Mouse (Mus musculus) heart, embryonic 14.5 days (tissue): ENCODE data around the gene Htr2c. TPM values are rescaled to one million over a fixed set of nuclear protein-coding genes. Genes with fewer than 3 reads are reported as not detected.

Source experiments
- ATAC-seq: fragments of 200-750 bp; cut with Nextera tagmentation; 2 replicates; pipeline ENCODE4 v1.8.0; 2017; ENCODE audit warnings: low read depth, moderate TSS enrichment; ENCODE audit not compliant: insufficient number of reproducible peaks, insufficient read depth, low FRiP score
- H3K27ac ChIP-seq, 2 experiments: fragments of 200-500 bp in 1 of 2; fragments of 300-500 bp in 1 of 2; sonication (generic) in 1 of 2; replicated peaks in 1 of 2; 2 replicates each; pipeline ENCODE4 v1.5.1; 2012 to 2014; ENCODE audit warnings: low read depth in 2 of 2, low read length in 2 of 2, control low read depth in 1 of 2, mild to moderate bottlenecking in 1 of 2, mixed read lengths in 1 of 2; ENCODE audit not compliant: control insufficient read depth in 1 of 2, insufficient read depth in 1 of 2
- H3K27me3 ChIP-seq: fragments of 300-500 bp; sonication (generic); 2 replicates; pipeline ENCODE4 v1.6.1; 2014; ENCODE audit warnings: mild to moderate bottlenecking, low read length, control low read depth; ENCODE audit not compliant: control insufficient read depth, insufficient read depth
- H3K36me3 ChIP-seq: fragments of 300-500 bp; sonication (generic); 2 replicates; pipeline ENCODE4 v1.6.1; 2014; ENCODE audit warnings: mild to moderate bottlenecking, control low read depth, low read length, mixed read lengths; ENCODE audit not compliant: control insufficient read depth, insufficient read depth
- H3K4me1 ChIP-seq, 2 experiments: fragments of 200-500 bp in 1 of 2; fragments of 300-500 bp in 1 of 2; sonication (generic) in 1 of 2; 2 replicates each; pipeline ENCODE4 v1.6.1; 2012 to 2014; ENCODE audit warnings: low read length in 2 of 2, control low read depth in 1 of 2, mixed read lengths in 1 of 2; ENCODE audit not compliant: control insufficient read depth in 2 of 2, insufficient read depth in 2 of 2
- H3K4me2 ChIP-seq: fragments of 300-500 bp; sonication (generic); 2 replicates; pipeline ENCODE4 v1.6.1; 2014; ENCODE audit warnings: mild to moderate bottlenecking, low read length
- H3K4me3 ChIP-seq, 2 experiments: fragments of 200-500 bp in 1 of 2; fragments of 300-500 bp in 1 of 2; sonication (generic) in 1 of 2; 2 replicates each; pipeline ENCODE4 v1.5.1; 2012 to 2014; ENCODE audit warnings: low read length in 2 of 2, mild to moderate bottlenecking in 2 of 2, control low read depth in 1 of 2, low read depth in 1 of 2, moderate library complexity in 1 of 2; ENCODE audit not compliant: control insufficient read depth in 1 of 2, insufficient read depth in 1 of 2
- H3K9ac ChIP-seq: fragments of 300-500 bp; sonication (generic); 2 replicates; pipeline ENCODE4 v1.6.1; 2014; ENCODE audit warnings: mild to moderate bottlenecking, low read length
- H3K9me3 ChIP-seq: fragments of 300-500 bp; sonication (generic); 2 replicates; pipeline ENCODE4 v1.6.1; 2016; ENCODE audit warnings: low read length, control low read depth; ENCODE audit not compliant: control insufficient read depth
- WGBS: fragments of 180-500 bp; shearing (Covaris S2); extraction: QIAGEN DNeasy Blood & Tissue Kit; methylation state at CpG from one replicate; pipeline ENCODE4 v1.1.7; 2014; 5-methylcytosine and 5-hydroxymethylcytosine counted together
- polyA plus RNA-seq: library from polyadenylated mRNA; unstranded; fragments of >200 nt; fragmentation: Nextera tagmentation; extraction: Ambion mirVana; gene quantifications from 2 replicates; pipeline ENCODE4 v1.2.1, GENCODE M21; 2014

Gene Htr2c
- polyA plus RNA-seq: not detected in 2 replicates

DNA sequence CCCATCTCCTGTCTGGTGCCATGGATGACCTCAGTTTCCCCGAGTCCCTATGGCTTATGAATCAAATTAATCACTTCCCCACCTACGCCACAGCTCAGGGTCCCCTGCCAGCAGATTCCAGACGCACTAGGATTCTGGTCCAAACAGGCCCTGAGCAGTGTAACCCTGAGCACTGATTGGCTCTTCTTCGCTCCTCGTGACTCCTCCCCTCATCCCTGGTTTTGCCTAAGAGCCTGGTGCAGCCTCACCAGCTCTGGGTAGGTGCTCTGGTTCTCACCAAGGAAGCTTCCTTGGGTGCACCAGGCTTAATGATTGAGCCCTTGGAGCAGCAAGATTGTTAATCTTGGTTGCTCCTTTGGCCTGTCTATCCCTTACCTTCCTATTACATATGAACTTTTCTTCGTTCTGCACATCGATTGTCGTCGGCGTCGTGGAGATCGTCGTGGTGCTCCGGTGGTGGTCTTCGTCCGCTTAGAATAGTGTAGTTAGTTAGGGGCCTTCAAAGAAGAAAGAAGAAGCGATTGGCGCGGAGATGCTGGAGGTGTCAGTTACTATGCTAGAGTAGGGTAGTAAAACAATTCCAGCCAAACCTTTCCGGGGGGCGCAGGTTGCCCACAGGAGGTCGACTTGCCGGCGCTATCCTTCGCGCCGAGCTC is at the start of gene Htr2c:
Gene Htr2c, plus strand, starts transcription at position 256 of the 656 bp plus-strand sequence.
- ATAC-seq: no peak
- no peaks in the 10 kb centered on the region for H3K9me3 ChIP-seq
- no peaks in the 10 kb centered on the region for H3K4me1 ChIP-seq
- H3K27ac ChIP-seq: no peak within 1 kb of the TSS
- H3K4me2 ChIP-seq: peak within 1 kb of the TSS; percentile 61
- H3K27me3 ChIP-seq: peaks cover 29% of the 10 kb centered on the region
- H3K36me3 ChIP-seq: no peaks in the 10 kb centered on the region
- peak within 1 kb of the TSS; percentile 30 to 35 for H3K4me3 ChIP-seq
- WGBS: 24% methylated on average over 24 of the region's 27 CpGs
- H3K9ac ChIP-seq: no peak within 1 kb of the TSS

GRCm38 (mm10) chrX:146928251-146928650 is 34.1 kb upstream of the Htr2c start:
- Histone ChIP-seq H3K4me1 (no peaks in the 10 kb centered on the region), H3K27me3 (no peaks in the 10 kb centered on the region), H3K36me3 (no peaks in the 10 kb centered on the region), H3K4me2 (no peak overlapping the region), H3K27ac (no peak overlapping the region), H3K9me3 (no peaks in the 10 kb centered on the region), H3K9ac (no peak overlapping the region), H3K4me3 (no peak overlapping the region)
- ATAC-seq: no peak
- WGBS: 47% methylated on average over 1 of the region's 1 CpGs

DNA sequence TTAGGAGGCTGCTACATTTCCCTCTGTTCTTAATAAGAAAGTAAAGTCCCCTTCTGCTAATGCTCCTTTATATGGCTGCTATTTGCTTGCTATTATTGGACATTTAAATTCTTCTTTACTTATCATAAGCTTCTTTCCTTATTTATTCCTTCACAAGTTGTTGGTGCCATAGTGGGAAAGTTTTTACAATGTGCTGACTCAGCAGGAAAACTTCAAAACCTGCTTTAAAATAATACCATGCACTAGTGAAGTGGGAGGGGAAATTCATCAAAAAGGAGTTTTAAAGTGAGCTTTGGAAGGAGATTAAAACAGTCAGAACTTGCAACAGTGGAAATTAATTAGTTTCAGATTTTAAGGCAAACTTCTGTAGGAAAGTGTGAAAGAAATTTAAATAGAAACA is 26.0 kb upstream of the Htr2c start:
- no peak overlapping the region for H3K27ac ChIP-seq
- no peak overlapping the region for H3K4me2 ChIP-seq
- no peaks in the 10 kb centered on the region for H3K27me3 ChIP-seq
- no peak overlapping the region for H3K4me3 ChIP-seq
- no peaks in the 10 kb centered on the region for H3K9me3 ChIP-seq
- no peak for ATAC-seq
- no peaks in the 10 kb centered on the region for H3K36me3 ChIP-seq
- H3K9ac ChIP-seq: no peak overlapping the region
- no peaks in the 10 kb centered on the region for H3K4me1 ChIP-seq

DNA sequence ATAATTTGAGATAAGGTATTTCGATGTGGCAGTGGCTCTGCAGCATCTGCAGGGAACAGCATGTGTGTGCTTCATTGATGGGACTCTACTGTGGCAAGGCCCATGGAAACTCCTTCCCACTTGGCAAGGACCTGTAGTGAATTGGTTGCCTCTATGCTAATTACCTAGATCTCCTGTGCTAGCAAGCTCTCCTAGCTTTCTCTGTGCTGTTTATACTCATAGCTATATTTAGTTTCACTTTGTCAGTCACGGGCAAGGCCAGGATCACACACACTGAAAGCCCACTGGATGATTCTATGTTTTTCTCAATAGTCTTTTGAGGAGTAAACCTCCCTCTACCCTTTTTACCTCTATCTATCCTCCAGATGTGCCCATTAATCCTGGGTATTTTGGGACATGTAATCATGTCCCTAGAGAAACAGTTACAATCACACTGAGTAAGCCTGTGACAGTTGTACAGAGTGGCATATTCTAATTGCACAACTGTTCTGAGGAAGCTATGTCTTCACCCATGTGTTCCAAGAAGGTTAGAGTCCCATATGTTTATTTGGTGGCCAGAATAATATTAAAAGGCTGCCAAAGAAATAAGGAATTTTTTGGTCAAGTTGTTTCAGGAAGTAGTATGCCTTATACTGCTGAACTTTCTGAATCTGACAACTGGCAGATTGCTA is 16.0 kb upstream of the Htr2c start:
- H3K9ac ChIP-seq: no peak overlapping the region
- no peaks in the 10 kb centered on the region for H3K9me3 ChIP-seq
- 0 out of 2 replicates have a peak overlapping the region, but pooled peaks have one; percentile 11 for H3K4me2 ChIP-seq
- H3K27me3 ChIP-seq: no peaks in the 10 kb centered on the region
- no peaks in the 10 kb centered on the region for H3K36me3 ChIP-seq
- ATAC-seq: no peak
- H3K4me1 ChIP-seq: no peaks in the 10 kb centered on the region
- H3K27ac ChIP-seq: no peak overlapping the region
- H3K4me3 ChIP-seq: no peak overlapping the region
- WGBS: 52% methylated on average over 2 of the region's 2 CpGs

GRCm38 (mm10) chrX:146946996-146947395 is 15.3 kb upstream of the Htr2c start:
- no peak for ATAC-seq
- Histone ChIP-seq H3K36me3 (no peaks in the 10 kb centered on the region), H3K4me1 (no peaks in the 10 kb centered on the region), H3K4me2 (no peak overlapping the region), H3K27me3 (no peaks in the 10 kb centered on the region), H3K4me3 (no peak overlapping the region), H3K9me3 (no peaks in the 10 kb centered on the region), H3K9ac (no peak overlapping the region), H3K27ac (no peak overlapping the region)

DNA sequence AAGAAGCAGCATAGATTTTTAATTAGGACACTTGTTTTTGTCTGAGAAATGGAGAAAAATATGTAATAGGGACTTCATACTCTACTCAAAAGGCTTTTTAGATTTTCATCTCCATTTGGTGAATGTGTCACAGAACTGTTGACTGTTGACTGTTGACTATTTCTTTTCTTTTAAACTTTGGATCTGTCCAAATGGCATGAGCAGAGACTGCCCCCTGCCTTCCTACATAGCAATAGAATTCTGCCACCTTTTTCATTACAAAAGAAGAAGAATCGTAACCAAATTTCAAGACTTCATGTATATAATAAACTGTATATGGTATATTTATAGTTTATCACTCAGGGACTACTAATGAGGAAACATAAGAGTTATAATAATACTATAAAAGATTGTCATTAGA is 3.7 kb upstream of the Htr2c start:
- Histone ChIP-seq H3K4me3 (no peak overlapping the region), H3K27me3 (peaks cover 29% of the 10 kb centered on the region), H3K9me3 (no peaks in the 10 kb centered on the region), H3K9ac (no peak overlapping the region), H3K27ac (no peak overlapping the region), H3K4me2 (no peak overlapping the region), H3K36me3 (no peaks in the 10 kb centered on the region), H3K4me1 (no peaks in the 10 kb centered on the region)
- 71% methylated on average over 1 of the region's 1 CpGs for WGBS
- no peak for ATAC-seq

DNA sequence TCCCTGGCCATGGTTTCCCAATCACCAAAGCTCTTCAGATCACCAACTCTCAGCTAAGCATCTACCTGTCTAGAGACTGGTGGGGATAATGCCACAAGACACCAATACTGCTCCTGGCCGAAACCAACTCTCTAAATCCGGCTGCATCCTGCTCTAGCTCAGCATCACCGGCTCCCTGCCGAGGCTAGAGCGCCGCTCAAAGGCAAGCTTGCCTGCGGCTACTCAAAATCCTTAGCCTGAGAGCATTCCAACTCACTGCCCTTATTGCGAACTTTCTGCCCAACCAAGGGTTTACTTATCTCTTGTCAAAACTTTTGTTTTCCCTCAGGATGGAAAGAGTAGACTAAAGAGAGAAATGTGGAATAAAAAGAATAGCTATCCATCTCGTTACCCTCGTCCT is 2.4 kb upstream of the Htr2c start:
- 20% methylated on average over 10 of the region's 10 CpGs for whole genome bisulfite sequencing
- Histone ChIP-seq H3K9me3 (no peaks in the 10 kb centered on the region), H3K4me1 (no peaks in the 10 kb centered on the region), H3K4me2 (no peak overlapping the region), H3K27me3 (peaks cover 29% of the 10 kb centered on the region), H3K9ac (no peak overlapping the region), H3K4me3 (no peak overlapping the region), H3K27ac (no peak overlapping the region), H3K36me3 (no peaks in the 10 kb centered on the region)
- no peak for ATAC-seq
